Mouse (Mus musculus): ENCODE measurements at regions not wholly inside any gene's neighbourhood (a gene's known extent, or its start where the extent isn't known, plus 50 kb on each side); places are given as distances from the start of the nearest gene placed in this dataset.
A peak's percentile ranks its signal among the peaks of the same experiment; 100 is the strongest.

GRCm38 (mm10) chr17:54821059-54821458, 522.2 kb upstream of the Slc5a7 start:
- H3K4me3 ChIP-seq (replicated peaks) = no peak overlapping the region
- H3K4me1 ChIP-seq (replicated peaks) = no peaks in the 10 kb centered on the region
- H3K27ac ChIP-seq = no peak overlapping the region
- 83% methylated on average over 5 of the region's 5 CpGs for WGBS
- H3K27me3 ChIP-seq = no peaks in the 10 kb centered on the region
- H3K4me2 ChIP-seq = no peak overlapping the region
- no peak for ATAC-seq (ENCODE audit: insufficient number of reproducible peaks, insufficient read depth, low FRiP score, low TSS enrichment, low read depth)
- H3K36me3 ChIP-seq = no peaks in the 10 kb centered on the region
- H3K9ac ChIP-seq (replicated peaks) = no peak overlapping the region
- H3K9me3 ChIP-seq = 0 out of 2 replicates have a peak, but pooled peaks cover 4% of the 10 kb centered on the region

- Histone ChIP-seq H3K9me3 (no peaks in the 10 kb centered on the region), H3K27ac (no peak overlapping the region), H3K27me3 (no peaks in the 10 kb centered on the region), H3K4me2 (no peak overlapping the region), H3K4me3 (replicated peaks) (no peak overlapping the region), H3K36me3 (no peaks in the 10 kb centered on the region), H3K4me1 (replicated peaks) (no peaks in the 10 kb centered on the region), H3K9ac (replicated peaks) (no peak overlapping the region)
- WGBS = 80% methylated on average over 1 of the region's 1 CpGs
- ATAC-seq (ENCODE audit: insufficient number of reproducible peaks, insufficient read depth, low FRiP score, low TSS enrichment, low read depth) = no peak
These were observed 554.8 kb upstream of the Slc5a7 start for GRCm38 (mm10) chr17:54853631-54854030.

GRCm38 (mm10) chr17:54896198-54896597, 549.0 kb upstream of the St6gal2 start:
- Histone ChIP-seq H3K27ac (no peak overlapping the region), H3K9me3 (no peaks in the 10 kb centered on the region), H3K4me1 (replicated peaks) (no peaks in the 10 kb centered on the region), H3K27me3 (no peaks in the 10 kb centered on the region), H3K36me3 (no peaks in the 10 kb centered on the region), H3K4me2 (no peak overlapping the region), H3K9ac (replicated peaks) (no peak overlapping the region), H3K4me3 (replicated peaks) (no peak overlapping the region)
- 44% methylated on average over 4 of the region's 4 CpGs for WGBS
- no peak for ATAC-seq (ENCODE audit: insufficient number of reproducible peaks, insufficient read depth, low FRiP score, low TSS enrichment, low read depth)

- H3K4me1 ChIP-seq (replicated peaks) = no peaks in the 10 kb centered on the region
- WGBS = 53% methylated on average over 3 of the region's 3 CpGs
- H3K9me3 ChIP-seq = no peaks in the 10 kb centered on the region
- no peak overlapping the region for H3K9ac ChIP-seq (replicated peaks)
- H3K4me3 ChIP-seq (replicated peaks) = no peak overlapping the region
- H3K27ac ChIP-seq = no peak overlapping the region
- ATAC-seq (ENCODE audit: insufficient number of reproducible peaks, insufficient read depth, low FRiP score, low TSS enrichment, low read depth) = peak; percentile 37; the same call in 1 of the 2 replicates
- H3K27me3 ChIP-seq = no peaks in the 10 kb centered on the region
- no peak overlapping the region for H3K4me2 ChIP-seq
- H3K36me3 ChIP-seq = no peaks in the 10 kb centered on the region
These were observed 515.9 kb upstream of the St6gal2 start for GRCm38 (mm10) chr17:54929181-54929715.

- ATAC-seq (ENCODE audit: insufficient number of reproducible peaks, insufficient read depth, low FRiP score, low TSS enrichment, low read depth) = peak; percentile 52; the same call in 1 of the 2 replicates
- Histone ChIP-seq H3K27me3 (no peaks in the 10 kb centered on the region), H3K4me1 (replicated peaks) (no peaks in the 10 kb centered on the region; the same call in 1 of the 2 replicates), H3K4me3 (replicated peaks) (no peak overlapping the region), H3K27ac (no peak overlapping the region), H3K9ac (replicated peaks) (no peak overlapping the region), H3K4me2 (no peak overlapping the region), H3K9me3 (no peaks in the 10 kb centered on the region), H3K36me3 (no peaks in the 10 kb centered on the region)
- 40% methylated on average over 3 of the region's 3 CpGs for WGBS
These were observed 501.7 kb upstream of the St6gal2 start for GRCm38 (mm10) chr17:54943380-54944047.

- Histone ChIP-seq H3K36me3 (no peaks in the 10 kb centered on the region), H3K9ac (replicated peaks) (no peak overlapping the region), H3K27me3 (no peaks in the 10 kb centered on the region), H3K9me3 (no peaks in the 10 kb centered on the region), H3K4me2 (no peak overlapping the region), H3K4me3 (replicated peaks) (no peak overlapping the region), H3K27ac (no peak overlapping the region), H3K4me1 (replicated peaks) (no peaks in the 10 kb centered on the region; the same call in 1 of the 2 replicates)
- 86% methylated on average over 6 of the region's 6 CpGs for WGBS
- ATAC-seq (ENCODE audit: insufficient number of reproducible peaks, insufficient read depth, low FRiP score, low TSS enrichment, low read depth) = no peak
These were observed 500.8 kb upstream of the St6gal2 start for GRCm38 (mm10) chr17:54944288-54944931.
